Mouse (Mus musculus): ENCODE results near the gene Hist1h4d. TPM values are rescaled to one million over a fixed set of nuclear protein-coding genes. Genes with fewer than 3 reads are reported as not detected.
A peak's percentile ranks its signal among the peaks of the same experiment; 100 is the strongest.
"Not testable (repeated sequence)": the region's sequence is repeated elsewhere in the genome, so short reads cannot be mapped to it uniquely, and the experiment has no call there.

Gene Hist1h4d
- polyA plus RNA-seq, 1 experiment from 2014 or later = 103 TPM

DNA sequence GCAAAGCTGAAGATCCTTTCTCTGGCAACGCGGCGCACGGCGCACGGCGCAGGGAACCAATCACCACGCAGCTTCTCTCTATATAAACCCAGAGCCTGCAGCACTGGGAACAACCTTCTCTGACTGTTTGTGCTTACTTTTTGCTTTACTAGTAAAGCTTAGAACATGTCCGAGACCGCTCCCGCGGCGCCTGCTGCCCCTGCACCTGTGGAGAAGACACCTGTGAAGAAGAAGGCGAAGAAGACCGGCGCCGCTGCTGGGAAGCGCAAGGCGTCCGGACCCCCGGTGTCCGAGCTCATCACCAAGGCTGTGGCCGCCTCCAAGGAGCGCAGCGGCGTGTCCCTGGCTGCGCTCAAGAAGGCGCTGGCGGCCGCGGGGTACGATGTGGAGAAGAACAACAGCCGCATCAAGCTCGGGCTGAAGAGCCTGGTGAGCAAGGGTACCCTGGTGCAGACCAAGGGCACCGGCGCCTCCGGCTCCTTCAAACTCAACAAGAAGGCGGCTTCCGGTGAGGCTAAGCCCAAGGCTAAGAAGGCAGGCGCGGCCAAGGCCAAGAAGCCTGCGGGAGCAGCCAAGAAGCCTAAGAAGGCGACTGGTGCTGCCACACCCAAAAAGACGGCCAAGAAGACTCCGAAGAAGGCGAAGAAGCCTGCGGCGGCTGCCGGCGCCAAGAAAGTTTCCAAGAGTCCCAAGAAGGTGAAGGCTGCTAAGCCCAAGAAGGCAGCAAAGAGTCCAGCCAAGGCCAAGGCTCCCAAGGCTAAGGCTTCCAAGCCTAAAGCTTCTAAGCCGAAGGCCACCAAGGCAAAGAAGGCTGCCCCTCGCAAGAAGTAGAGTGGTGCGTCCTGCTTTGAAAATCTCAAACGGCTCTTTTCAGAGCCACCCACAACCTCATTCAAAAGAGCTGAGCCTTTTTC is 26.2 kb upstream of the Hist1h4d start:
- Histone ChIP-seq H3K9me3 (replicated peaks) (no peaks in the 10 kb centered on the region), H3K4me1 (peaks cover 41% of the 10 kb centered on the region), H3K4me3 (peak overlapping the region; percentile 75), H3K36me3 (no peaks in the 10 kb centered on the region), H3K27me3 (ENCODE audit: low read depth, poor library complexity, severe bottlenecking) (no peaks in the 10 kb centered on the region), H3K27ac (replicated peaks) (peak overlapping the region; percentile 98)
- WGBS = under 1% methylated on average over 54 of the region's 54 CpGs
- peak; percentile 86 for DNase-seq (ENCODE audit: low spot score)

- peak; percentile 77 for DNase-seq (ENCODE audit: low spot score)
- Histone ChIP-seq H3K4me3 (peak overlapping the region; percentile 75), H3K4me1 (peaks cover 38% of the 10 kb centered on the region), H3K27ac (replicated peaks) (peak overlapping the region; percentile 98), H3K9me3 (replicated peaks) (no peaks in the 10 kb centered on the region), H3K36me3 (no peaks in the 10 kb centered on the region), H3K27me3 (ENCODE audit: low read depth, poor library complexity, severe bottlenecking) (no peaks in the 10 kb centered on the region)
- WGBS = under 1% methylated on average over 18 of the region's 18 CpGs
Measured at GRCm38 (mm10) chr13:23555839-23556416, 25.5 kb upstream of the Hist1h4d start.

- H3K27ac ChIP-seq (replicated peaks) = peak overlapping the region; percentile 98
- peaks cover 33% of the 10 kb centered on the region for H3K4me1 ChIP-seq
- 67% methylated on average over 3 of the region's 3 CpGs for WGBS
- peak overlapping the region; percentile 75; the same call in 1 of the 2 replicates for H3K4me3 ChIP-seq
- H3K27me3 ChIP-seq (ENCODE audit: low read depth, poor library complexity, severe bottlenecking) = no peaks in the 10 kb centered on the region
- no peaks in the 10 kb centered on the region for H3K36me3 ChIP-seq
- H3K9me3 ChIP-seq (replicated peaks) = no peaks in the 10 kb centered on the region
- DNase-seq (ENCODE audit: low spot score) = no peak
Measured at GRCm38 (mm10) chr13:23556906-23557305, 24.5 kb upstream of the Hist1h4d start.

DNA sequence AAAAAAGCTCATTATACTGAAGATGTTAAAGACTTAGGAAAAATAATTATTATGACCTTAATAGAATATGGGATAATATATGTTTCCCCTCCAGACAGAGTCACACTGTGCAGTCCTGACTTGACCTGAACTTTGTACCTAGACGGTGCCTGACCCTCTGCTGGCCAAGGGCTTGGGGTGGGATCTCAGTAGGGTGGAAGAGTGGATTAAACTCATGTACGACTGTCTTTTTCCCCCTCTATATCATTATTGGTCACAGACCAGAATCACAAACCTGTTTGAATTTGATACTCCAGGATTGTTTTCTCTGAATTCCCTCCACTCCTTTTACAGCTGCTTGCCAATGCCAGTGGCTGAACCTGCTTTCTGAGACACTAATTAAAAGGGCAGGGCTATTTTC is 20.7 kb upstream of the Hist1h4d start:
- peaks cover 11% of the 10 kb centered on the region for H3K4me1 ChIP-seq
- peak overlapping the region; percentile 30; the same call in 1 of the 2 replicates for H3K4me3 ChIP-seq
- H3K27ac ChIP-seq (replicated peaks) = peak overlapping the region; percentile 73
- 22% methylated on average over 2 of the region's 2 CpGs for WGBS
- not testable (repeated sequence) for H3K9me3 ChIP-seq (replicated peaks); H3K36me3 ChIP-seq; DNase-seq (ENCODE audit: low spot score); H3K27me3 ChIP-seq (ENCODE audit: low read depth, poor library complexity, severe bottlenecking)

DNA sequence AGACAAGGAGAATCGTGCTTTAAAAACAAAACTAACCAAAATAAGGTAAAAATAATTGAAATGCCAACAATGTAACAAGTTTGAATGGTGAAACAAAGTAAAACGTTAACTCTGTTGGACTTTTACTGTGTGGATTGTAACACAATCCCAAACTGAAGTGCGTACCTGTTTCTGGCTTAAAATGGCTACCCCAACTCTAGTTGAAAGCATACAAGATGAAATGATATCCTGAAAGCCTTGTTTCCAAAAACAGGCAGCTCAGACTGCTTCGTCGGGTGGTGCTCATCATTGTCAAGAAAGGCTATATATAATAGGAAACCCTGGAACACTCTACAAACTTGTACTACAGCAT is 19.9 kb upstream of the Hist1h4d start:
- H3K27me3 ChIP-seq (ENCODE audit: low read depth, poor library complexity, severe bottlenecking); H3K9me3 ChIP-seq (replicated peaks); DNase-seq (ENCODE audit: low spot score); H3K36me3 ChIP-seq; H3K4me1 ChIP-seq: not testable (repeated sequence)
- 0% methylated on average over 2 of the region's 5 CpGs for WGBS
- Histone ChIP-seq H3K27ac (replicated peaks) (peak overlapping the region; percentile 97), H3K4me3 (peak overlapping the region; percentile 52)

GRCm38 (mm10) chr13:23561883-23562659 is 19.3 kb upstream of the Hist1h4d start, which contains the start of gene Hist1h3e:
TSS of gene Hist1h3e (minus strand) at chr13:23562369.
- H3K4me1 ChIP-seq; H3K36me3 ChIP-seq; H3K9me3 ChIP-seq (replicated peaks); H3K27me3 ChIP-seq (ENCODE audit: low read depth, poor library complexity, severe bottlenecking): not testable (repeated sequence)
- WGBS = under 1% methylated on average over 62 of the region's 67 CpGs
- Histone ChIP-seq H3K27ac (replicated peaks) (peak within 1 kb of the TSS; percentile 97), H3K4me3 (peak within 1 kb of the TSS; percentile 52)
- peak; percentile 94 for DNase-seq (ENCODE audit: low spot score)

DNA sequence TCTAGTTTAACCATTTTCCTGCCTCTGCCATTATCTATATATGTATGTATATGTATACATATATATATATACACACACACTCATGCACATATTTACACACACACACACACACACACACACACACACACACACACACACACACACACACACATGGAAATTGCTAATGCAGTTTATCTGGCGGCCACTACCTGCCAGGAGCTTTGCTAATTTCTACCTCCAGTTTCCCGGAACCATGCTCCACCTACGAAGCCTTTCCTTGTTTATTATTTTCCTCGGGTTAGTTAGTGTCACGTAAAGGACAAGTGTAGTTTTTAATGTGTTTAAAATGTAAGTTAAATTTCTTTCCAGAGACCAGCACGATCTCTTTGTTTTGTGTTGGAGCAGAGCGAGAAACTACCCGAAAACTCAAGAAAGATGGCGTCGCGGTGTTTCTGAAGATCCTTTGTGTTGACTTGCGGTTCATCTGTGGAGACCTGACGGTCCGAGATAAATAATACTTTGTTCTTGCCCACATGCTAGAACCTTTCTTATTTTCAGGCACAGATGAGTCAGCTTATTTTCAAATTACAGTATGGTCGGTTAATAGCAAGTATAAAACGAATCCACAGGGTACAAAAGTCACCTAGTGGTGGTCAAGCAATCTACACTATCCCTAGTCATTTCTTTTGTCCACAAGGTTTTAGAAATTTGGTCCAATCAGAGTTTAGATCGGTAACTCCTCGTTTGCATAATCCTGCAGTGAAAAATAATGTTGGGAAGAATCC is 18.5 kb upstream of the Hist1h4d start:
- peak overlapping the region; percentile 52 for H3K4me3 ChIP-seq
- WGBS = 4% methylated on average over 18 of the region's 18 CpGs
- H3K9me3 ChIP-seq (replicated peaks) = no peaks in the 10 kb centered on the region
- H3K4me1 ChIP-seq = peaks cover 3% of the 10 kb centered on the region
- DNase-seq (ENCODE audit: low spot score) = peak; percentile 49
- no peaks in the 10 kb centered on the region for H3K36me3 ChIP-seq
- H3K27me3 ChIP-seq (ENCODE audit: low read depth, poor library complexity, severe bottlenecking) = no peaks in the 10 kb centered on the region
- peak overlapping the region; percentile 97 for H3K27ac ChIP-seq (replicated peaks)

DNA sequence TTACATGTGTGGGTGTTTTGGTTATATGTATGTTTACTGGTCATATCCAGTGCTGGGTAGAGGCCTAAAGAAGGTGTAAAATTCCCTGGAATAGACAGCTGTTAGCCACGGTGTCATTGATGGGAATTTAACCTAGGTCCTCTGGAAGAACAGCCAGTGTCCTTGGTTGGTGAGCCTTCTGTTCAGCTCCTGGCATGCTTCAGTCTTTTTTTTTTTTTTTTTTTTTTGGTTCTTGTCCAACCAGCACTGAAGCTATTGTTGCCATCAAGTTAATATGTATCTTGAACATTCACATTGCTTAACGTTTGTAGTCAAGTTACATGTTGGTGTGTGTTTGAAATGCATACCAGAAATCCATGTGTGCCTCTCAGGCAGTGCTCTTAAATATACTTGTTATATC is 16.9 kb upstream of the Hist1h4d start:
- 92% methylated on average over 2 of the region's 2 CpGs for WGBS
- Histone ChIP-seq H3K27ac (replicated peaks) (peak overlapping the region; percentile 97), H3K27me3 (ENCODE audit: low read depth, poor library complexity, severe bottlenecking) (no peaks in the 10 kb centered on the region), H3K4me1 (peaks cover 4% of the 10 kb centered on the region), H3K9me3 (replicated peaks) (no peaks in the 10 kb centered on the region), H3K4me3 (no peak overlapping the region), H3K36me3 (no peaks in the 10 kb centered on the region)
- no peak for DNase-seq (ENCODE audit: low spot score)

DNA sequence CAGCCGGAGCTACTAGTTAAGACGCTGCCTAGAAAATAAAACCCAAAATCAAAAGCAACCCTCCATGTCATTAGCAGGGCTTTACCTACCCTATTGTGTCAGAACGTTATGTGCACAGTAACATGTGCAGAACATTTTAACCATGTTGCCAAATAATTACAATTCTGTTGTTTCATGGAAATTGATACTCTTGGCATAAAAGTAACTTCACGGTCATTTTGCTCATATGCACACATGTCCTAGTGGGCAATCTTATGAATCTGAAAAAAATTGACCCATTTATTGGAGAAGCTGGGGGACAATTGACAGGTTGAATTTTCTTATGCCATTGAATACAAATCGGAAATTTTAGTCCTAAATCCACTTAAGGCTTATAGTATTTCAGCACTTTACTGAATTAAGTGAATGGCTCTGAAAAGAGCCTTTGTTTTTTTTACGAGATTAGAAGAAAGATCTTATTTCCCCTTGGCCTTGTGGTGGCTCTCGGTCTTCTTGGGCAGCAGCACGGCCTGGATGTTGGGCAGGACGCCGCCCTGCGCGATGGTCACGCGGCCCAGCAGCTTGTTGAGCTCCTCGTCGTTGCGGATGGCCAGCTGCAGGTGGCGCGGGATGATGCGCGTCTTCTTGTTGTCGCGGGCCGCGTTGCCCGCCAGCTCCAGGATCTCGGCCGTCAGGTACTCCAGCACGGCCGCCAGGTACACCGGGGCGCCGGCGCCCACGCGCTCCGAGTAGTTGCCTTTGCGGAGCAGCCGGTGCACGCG is 11.0 kb upstream of the Hist1h4d start:
- not testable (repeated sequence) for H3K36me3 ChIP-seq; H3K27me3 ChIP-seq (ENCODE audit: low read depth, poor library complexity, severe bottlenecking); DNase-seq (ENCODE audit: low spot score); H3K9me3 ChIP-seq (replicated peaks)
- Histone ChIP-seq H3K4me1 (peaks cover 29% of the 10 kb centered on the region), H3K4me3 (peak overlapping the region; percentile 57), H3K27ac (replicated peaks) (peak overlapping the region; percentile 97)
- 2% methylated on average over 28 of the region's 41 CpGs for WGBS

DNA sequence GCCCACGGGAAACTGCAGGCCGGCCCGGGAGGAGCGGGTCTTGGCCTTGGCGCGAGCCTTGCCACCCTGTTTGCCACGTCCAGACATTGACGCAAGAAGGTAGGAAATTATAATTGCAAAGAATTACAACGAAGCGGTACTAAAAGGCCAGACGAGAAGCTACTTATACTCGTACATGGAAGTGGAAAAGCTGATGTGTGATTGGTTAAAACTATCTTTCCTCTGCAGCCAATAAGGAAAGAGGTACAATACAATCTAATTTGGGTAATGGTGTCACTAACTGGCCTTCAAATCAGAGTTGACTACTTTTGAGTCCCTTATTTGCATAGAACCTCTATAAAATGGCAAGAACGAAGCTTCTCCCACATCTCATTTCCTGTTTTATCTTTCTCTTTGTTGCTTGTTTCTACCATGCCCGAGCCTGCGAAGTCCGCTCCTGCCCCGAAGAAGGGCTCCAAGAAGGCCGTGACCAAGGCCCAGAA is 10.3 kb upstream of the Hist1h4d start, which contains the start of the genes Hist1h2ae and Hist1h2bg:
Gene Hist1h2ae (minus strand): TSS at position 199 of the 482 bp plus-strand sequence.
Gene Hist1h2bg (plus strand): TSS at position 375 of the 482 bp plus-strand sequence.
- no peaks in the 10 kb centered on the region for H3K36me3 ChIP-seq
- DNase-seq (ENCODE audit: low spot score) = peak; percentile 75
- H3K9me3 ChIP-seq (replicated peaks) = no peaks in the 10 kb centered on the region
- H3K27me3 ChIP-seq (ENCODE audit: low read depth, poor library complexity, severe bottlenecking) = no peaks in the 10 kb centered on the region
- peaks cover 31% of the 10 kb centered on the region for H3K4me1 ChIP-seq
- H3K27ac ChIP-seq (replicated peaks) = peak within 1 kb of the TSS; percentile 97
- under 1% methylated on average over 18 of the region's 18 CpGs for WGBS
- H3K4me3 ChIP-seq = peak within 1 kb of the TSS; percentile 57

GRCm38 (mm10) chr13:23571504-23572217 is 9.7 kb upstream of the Hist1h4d start:
- Histone ChIP-seq H3K4me3 (peak overlapping the region; percentile 57), H3K4me1 (peaks cover 37% of the 10 kb centered on the region), H3K27ac (replicated peaks) (peak overlapping the region; percentile 97)
- DNase-seq (ENCODE audit: low spot score); H3K9me3 ChIP-seq (replicated peaks); H3K27me3 ChIP-seq (ENCODE audit: low read depth, poor library complexity, severe bottlenecking); H3K36me3 ChIP-seq: not testable (repeated sequence)
- WGBS = under 1% methylated on average over 14 of the region's 34 CpGs

All from midbrain, embryonic 10.5 days (tissue).